Mouse (Mus musculus) heart, adult 2 months (tissue): Measurements from ENCODE around the gene Adamtsl1. TPM values are rescaled to one million over a fixed set of nuclear protein-coding genes. Genes with fewer than 3 reads are reported as not detected.
A peak's percentile ranks its signal among the peaks of the same experiment; 100 is the strongest.

Source experiments
- DNase-seq, 2 experiments: peaks; one replicate each; pipeline ENCODE4 v3.0.0; 2021
- H3K27ac ChIP-seq: fragments of 200-600 bp; 2 replicates; pipeline ENCODE4 v1.8.1; 2022
- H3K27me3 ChIP-seq: fragments of 200-500 bp; 2 replicates; pipeline ENCODE4 v1.6.1; 2012; ENCODE audit warnings: mild to moderate bottlenecking, low read length, inconsistent platforms, mixed read lengths; ENCODE audit not compliant: control insufficient read depth, insufficient read depth
- H3K36me3 ChIP-seq: fragments of 200-500 bp; 2 replicates; pipeline ENCODE4 v1.6.1; 2012; ENCODE audit warnings: low read length, inconsistent platforms; ENCODE audit not compliant: control insufficient read depth, insufficient read depth
- H3K4me1 ChIP-seq: fragments of 200-500 bp; 2 replicates; pipeline ENCODE4 v1.6.1; 2011; ENCODE audit warnings: low read length; ENCODE audit not compliant: control insufficient read depth, insufficient read depth
- H3K4me3 ChIP-seq: fragments of 200-600 bp; 2 replicates; pipeline ENCODE4 v1.8.1; 2022
- H3K79me2 ChIP-seq: fragments of 200-500 bp; replicated peaks from 2 replicates; pipeline ENCODE4 v1.6.1; 2012; ENCODE audit warnings: mild to moderate bottlenecking, inconsistent platforms, low read length, moderate library complexity, mixed read lengths; ENCODE audit not compliant: control insufficient read depth, insufficient read depth
- H3K9ac ChIP-seq: fragments of 200-500 bp; 2 replicates; pipeline ENCODE4 v1.6.1; 2012; ENCODE audit warnings: low read depth, mild to moderate bottlenecking, control low read depth, inconsistent platforms, low read length, mixed read lengths
- CTCF ChIP-seq: fragments of 200-600 bp; IDR thresholded peaks from 2 replicates; pipeline ENCODE4 v1.8.1; 2022; ENCODE audit warnings: antibody characterized with exemption, mild to moderate bottlenecking, moderate library complexity
- EP300 ChIP-seq: fragments of 200-500 bp; IDR thresholded peaks from 2 replicates; pipeline ENCODE4 v1.6.1; 2011; ENCODE audit warnings: low read depth, low read length, control low read depth; ENCODE audit not compliant: insufficient read depth
- POLR2A ChIP-seq: fragments of 200-500 bp; IDR thresholded peaks from 2 replicates; pipeline ENCODE4 v1.6.1; 2011; ENCODE audit warnings: mild to moderate bottlenecking, low read depth, low read length, control low read depth; ENCODE audit not compliant: insufficient read depth
- WGBS: fragments of 180-500 bp; shearing (Covaris S2); methylation state at CpG from one replicate; pipeline ENCODE4 v1.1.7; 2018; 5-methylcytosine and 5-hydroxymethylcytosine counted together
- intact Hi-C: fragments of 180-260 bp; cut with DNase I; formaldehyde crosslinking; loops from one replicate; pipeline ENCODE4 v1.15.1; 2025
- polyA plus RNA-seq: library from polyadenylated mRNA; depleted of rRNA; stranded (reverse); fragments of >200 nt; gene quantifications from 2 replicates; pipeline ENCODE4 v1.2.3, GENCODE M21; 2012
- total RNA-seq, 2 experiments: library from RNA; stranded (reverse); gene quantifications; 2 replicates each; pipeline ENCODE4 v1.2.3; 2021

Gene Adamtsl1
- total and polyA plus RNA-seq, 3 experiments, result 2.2 to 3.2 (median 2.4) TPM

DNA sequence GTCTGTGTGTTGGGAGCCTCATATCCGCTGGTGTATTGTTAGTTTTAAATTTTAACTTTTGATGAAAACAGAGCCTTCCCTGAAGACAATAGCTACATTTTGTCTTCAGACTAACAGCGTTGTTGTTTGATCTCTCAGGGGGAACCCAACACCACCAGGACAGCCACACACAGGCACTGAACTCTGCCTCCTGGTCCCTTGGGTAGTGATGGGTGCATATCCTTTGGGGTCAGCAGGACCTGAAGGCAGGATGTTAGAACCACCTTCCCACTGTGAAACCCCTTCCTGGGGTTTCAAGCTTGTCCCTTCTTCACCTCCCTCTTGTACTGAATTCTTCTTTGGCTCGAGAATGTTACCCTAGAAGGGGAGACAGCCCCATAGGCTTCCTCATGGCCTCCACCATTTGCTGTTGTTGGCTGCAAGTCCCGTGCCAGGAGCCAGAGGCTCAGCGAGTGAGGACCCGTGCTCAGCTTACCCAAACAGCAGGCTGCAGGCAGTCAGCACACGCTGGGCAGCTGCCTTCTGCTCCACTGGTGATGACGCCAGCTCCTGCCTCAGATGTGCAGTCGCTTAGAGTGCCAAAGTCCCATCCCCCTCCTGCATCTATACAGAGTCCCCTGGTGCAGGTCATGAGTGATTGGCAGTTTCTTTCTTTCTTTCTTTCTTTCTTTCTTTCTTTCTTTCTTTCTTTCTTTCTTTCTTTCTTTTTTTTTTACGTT, 506.6 kb downstream of the Adamtsl1 start:
- no peaks in the 10 kb centered on the region for H3K4me1 ChIP-seq
- no peaks in the 10 kb centered on the region for H3K79me2 ChIP-seq
- no peak overlapping the region for H3K4me3 ChIP-seq
- TF ChIP-seq EP300 (no peak), POLR2A (no peak), CTCF (no peak)
- DNase-seq, result no peak
- WGBS, result 51% methylated on average over 10 of the region's 10 CpGs
- no peak overlapping the region for H3K27ac ChIP-seq
- no peaks in the 10 kb centered on the region for H3K36me3 ChIP-seq
- intact Hi-C loops, result no loop called here
- no peaks in the 10 kb centered on the region for H3K27me3 ChIP-seq
- no peak overlapping the region for H3K9ac ChIP-seq

DNA sequence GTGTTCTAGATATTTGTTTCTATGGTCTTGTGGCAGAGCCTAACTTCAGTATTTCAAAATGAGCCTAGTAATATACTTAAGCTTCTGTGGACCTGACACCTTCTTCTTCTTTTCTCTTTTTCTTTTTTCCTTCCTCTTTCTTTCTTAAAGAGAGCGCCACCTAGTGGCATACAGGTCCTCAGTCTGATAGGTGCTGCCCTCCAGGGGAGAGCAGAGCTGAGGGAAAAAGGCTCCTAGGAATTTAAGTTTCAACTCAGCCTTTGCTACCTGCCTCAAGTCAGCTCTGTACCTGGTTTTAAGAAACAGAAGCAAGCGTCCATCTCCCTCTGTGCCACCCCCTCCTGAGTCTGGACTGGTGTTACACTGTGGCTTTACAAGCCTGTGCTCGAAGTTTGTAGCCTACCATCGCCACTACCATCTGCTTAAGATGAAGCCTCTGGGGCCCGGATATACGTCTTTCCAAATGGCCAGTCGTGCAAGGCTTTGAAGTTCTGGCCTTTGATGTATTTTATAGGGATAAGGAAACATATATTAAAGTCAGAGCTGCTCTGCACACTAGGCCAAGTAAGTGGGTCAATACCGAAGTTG, 510.7 kb downstream of the Adamtsl1 start:
- Histone ChIP-seq H3K79me2 (no peaks in the 10 kb centered on the region), H3K27me3 (no peaks in the 10 kb centered on the region), H3K36me3 (no peaks in the 10 kb centered on the region), H3K27ac (no peak overlapping the region), H3K4me1 (no peaks in the 10 kb centered on the region), H3K9ac (no peak overlapping the region), H3K4me3 (no peak overlapping the region)
- TF ChIP-seq EP300, result no peak
- TF ChIP-seq CTCF, result peak; percentile 81
- intact Hi-C loops, result loop anchor here (2.0 kb wide), 1 partner anchor 194 kb away; no protein-coding TSS in a partner anchor
- WGBS, result 64% methylated on average over 8 of the region's 8 CpGs
- no peak for DNase-seq

DNA sequence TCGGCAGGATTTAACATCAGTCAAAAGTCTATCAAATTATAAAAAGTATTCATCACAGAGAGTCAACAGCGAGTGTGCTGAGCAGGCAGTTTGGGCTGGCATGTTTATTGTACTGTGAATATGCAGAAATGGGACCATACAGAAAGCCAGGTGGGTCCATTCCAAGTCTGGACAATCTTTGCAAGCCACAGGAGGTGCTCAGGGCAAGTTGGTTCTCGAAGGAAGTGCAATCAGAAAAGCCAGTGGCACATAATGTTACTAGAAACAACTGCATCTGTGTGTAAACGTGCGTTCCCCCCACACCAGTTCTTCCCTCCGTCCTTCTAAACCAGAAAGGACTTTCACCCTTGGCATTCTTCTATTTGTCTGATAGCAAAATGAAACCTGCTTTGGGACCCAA, 515.5 kb downstream of the Adamtsl1 start:
- no peaks in the 10 kb centered on the region for H3K79me2 ChIP-seq
- no peaks in the 10 kb centered on the region for H3K36me3 ChIP-seq
- H3K4me1 ChIP-seq, result no peaks in the 10 kb centered on the region
- H3K4me3 ChIP-seq, result no peak overlapping the region
- no peak for DNase-seq
- 81% methylated on average over 6 of the region's 6 CpGs for WGBS
- no peak overlapping the region for H3K27ac ChIP-seq
- H3K9ac ChIP-seq, result no peak overlapping the region
- intact Hi-C loops, result no loop called here
- TF ChIP-seq CTCF (no peak), EP300 (no peak), POLR2A (no peak)
- no peaks in the 10 kb centered on the region for H3K27me3 ChIP-seq

DNA sequence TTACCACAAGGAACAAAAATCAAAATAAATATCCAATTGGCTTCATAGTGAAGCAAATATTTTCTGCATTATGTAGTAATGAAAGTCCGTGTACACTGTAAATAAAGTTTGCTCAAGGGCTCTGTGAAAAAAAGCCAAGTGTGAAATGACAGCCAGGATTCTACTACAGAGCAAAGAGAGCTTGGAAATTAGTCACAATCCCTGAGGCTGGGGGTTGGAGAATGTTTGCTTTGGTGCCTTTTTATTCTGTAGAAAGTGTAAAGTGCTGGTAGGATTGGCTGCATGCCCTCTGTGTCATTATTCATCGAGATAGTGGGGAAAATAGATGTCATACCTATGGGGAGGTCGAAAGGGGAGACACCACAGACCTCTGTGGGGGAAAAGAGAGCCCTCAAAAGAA, 516.2 kb downstream of the Adamtsl1 start:
- intact Hi-C loops, result no loop called here
- Histone ChIP-seq H3K79me2 (no peaks in the 10 kb centered on the region), H3K27ac (no peak overlapping the region), H3K9ac (no peak overlapping the region), H3K4me1 (no peaks in the 10 kb centered on the region), H3K4me3 (no peak overlapping the region), H3K27me3 (no peaks in the 10 kb centered on the region), H3K36me3 (no peaks in the 10 kb centered on the region)
- WGBS, result 35% methylated on average over 3 of the region's 3 CpGs
- no peak for DNase-seq
- TF ChIP-seq POLR2A (no peak), CTCF (no peak), EP300 (no peak)

DNA sequence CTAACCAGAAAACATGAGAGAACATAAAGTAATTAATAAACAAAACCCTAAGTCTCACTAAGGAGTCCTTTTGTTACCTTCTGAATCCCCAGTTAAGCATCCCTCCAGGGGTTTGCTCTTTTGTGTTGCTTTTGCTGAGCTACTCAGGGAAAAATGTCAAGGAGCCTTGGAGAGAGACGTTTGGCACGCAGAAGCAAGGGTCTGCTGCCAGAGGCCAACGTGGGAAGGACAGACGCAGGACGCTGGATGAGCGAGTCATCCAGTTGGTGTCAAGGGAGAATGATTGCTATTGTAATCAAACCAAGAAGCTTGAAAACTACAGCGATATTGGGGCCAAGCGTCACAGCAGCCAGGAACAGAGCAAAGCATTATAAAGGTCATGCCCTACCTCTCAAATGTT, 517.1 kb downstream of the Adamtsl1 start:
- Histone ChIP-seq H3K4me1 (no peaks in the 10 kb centered on the region), H3K9ac (no peak overlapping the region), H3K4me3 (no peak overlapping the region), H3K27me3 (no peaks in the 10 kb centered on the region), H3K79me2 (no peaks in the 10 kb centered on the region), H3K27ac (no peak overlapping the region), H3K36me3 (no peaks in the 10 kb centered on the region)
- TF ChIP-seq CTCF, result no peak
- TF ChIP-seq POLR2A, result no peak
- no peak for TF ChIP-seq EP300
- DNase-seq, result peak; percentile 35 to 43
- WGBS, result 40% methylated on average over 8 of the region's 8 CpGs
- intact Hi-C loops, result no loop called here

DNA sequence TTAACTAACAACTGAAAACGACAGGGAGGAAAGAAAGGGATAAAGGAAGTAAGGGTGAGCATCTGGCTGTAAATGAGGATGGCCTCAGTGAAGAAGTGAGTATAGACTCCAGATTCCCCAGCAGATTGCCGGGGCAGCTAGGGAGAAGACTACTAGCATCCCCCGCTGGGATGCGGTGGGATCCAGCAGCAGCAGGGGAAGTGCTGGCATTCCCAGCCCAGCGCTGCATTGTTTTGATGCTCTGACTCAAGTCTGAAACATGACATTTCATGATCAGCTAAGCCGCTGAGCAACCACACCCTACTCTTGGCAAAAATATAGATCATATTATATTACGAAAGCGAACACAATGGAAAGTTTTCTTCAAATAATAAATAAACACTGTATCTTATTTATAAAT, 526.9 kb downstream of the Adamtsl1 start:
- DNase-seq, result no peak
- no peak for TF ChIP-seq CTCF
- no peak for TF ChIP-seq POLR2A
- TF ChIP-seq EP300, result no peak
- no peak overlapping the region for H3K4me3 ChIP-seq
- H3K27me3 ChIP-seq, result no peaks in the 10 kb centered on the region
- no peak overlapping the region for H3K9ac ChIP-seq
- intact Hi-C loops, result loop anchor here (10.0 kb wide), 1 partner anchor 504 kb away; no protein-coding TSS in a partner anchor
- H3K36me3 ChIP-seq, result no peaks in the 10 kb centered on the region
- no peaks in the 10 kb centered on the region for H3K4me1 ChIP-seq
- WGBS, result 34% methylated on average over 8 of the region's 8 CpGs
- no peak overlapping the region for H3K27ac ChIP-seq
- no peaks in the 10 kb centered on the region for H3K79me2 ChIP-seq
